Mouse (Mus musculus): ENCODE data around the gene Palb2. TPM values are rescaled to one million over a fixed set of nuclear protein-coding genes. Genes with fewer than 3 reads are reported as not detected.

The Palb2 gene
- polyA plus RNA-seq, 1 experiment from 2014 or later, result 7.5 TPM

DNA sequence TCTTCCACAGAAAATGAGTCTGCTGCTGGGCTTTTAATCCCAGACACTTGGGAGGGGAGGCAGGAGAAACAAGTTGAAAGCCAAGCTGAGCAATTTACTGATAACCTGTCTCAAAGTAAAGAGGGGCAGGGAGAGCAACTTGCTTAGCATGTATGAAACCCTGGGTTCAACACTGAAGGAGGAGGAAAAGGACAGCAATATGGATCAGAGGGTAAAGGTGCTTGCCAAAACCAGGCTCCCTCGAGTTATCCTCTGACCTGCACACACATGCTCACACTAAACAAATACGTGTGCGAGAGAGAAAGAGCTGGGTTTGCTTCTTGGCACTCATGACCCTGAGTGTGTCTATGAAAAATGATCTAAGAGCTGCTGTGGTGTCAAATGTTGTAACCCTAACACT is 34.8 kb downstream of the Palb2 start:
- H3K9ac ChIP-seq, result no peak overlapping the region
- H3K4me2 ChIP-seq, result no peak overlapping the region
- H3K27me3 ChIP-seq, result no peaks in the 10 kb centered on the region
- H3K4me3 ChIP-seq, result no peak overlapping the region
- H3K36me3 ChIP-seq, result peaks cover 56% of the 10 kb centered on the region
- 91% methylated on average over 3 of the region's 3 CpGs for WGBS
- no peak for ATAC-seq (replicated peaks; ENCODE audit: insufficient number of reproducible peaks, insufficient read depth, low FRiP score, low read depth)
- H3K9me3 ChIP-seq (replicated peaks), result no peaks in the 10 kb centered on the region
- peaks cover 25% of the 10 kb centered on the region for H3K4me1 ChIP-seq (replicated peaks)
- no peak overlapping the region for H3K27ac ChIP-seq

DNA sequence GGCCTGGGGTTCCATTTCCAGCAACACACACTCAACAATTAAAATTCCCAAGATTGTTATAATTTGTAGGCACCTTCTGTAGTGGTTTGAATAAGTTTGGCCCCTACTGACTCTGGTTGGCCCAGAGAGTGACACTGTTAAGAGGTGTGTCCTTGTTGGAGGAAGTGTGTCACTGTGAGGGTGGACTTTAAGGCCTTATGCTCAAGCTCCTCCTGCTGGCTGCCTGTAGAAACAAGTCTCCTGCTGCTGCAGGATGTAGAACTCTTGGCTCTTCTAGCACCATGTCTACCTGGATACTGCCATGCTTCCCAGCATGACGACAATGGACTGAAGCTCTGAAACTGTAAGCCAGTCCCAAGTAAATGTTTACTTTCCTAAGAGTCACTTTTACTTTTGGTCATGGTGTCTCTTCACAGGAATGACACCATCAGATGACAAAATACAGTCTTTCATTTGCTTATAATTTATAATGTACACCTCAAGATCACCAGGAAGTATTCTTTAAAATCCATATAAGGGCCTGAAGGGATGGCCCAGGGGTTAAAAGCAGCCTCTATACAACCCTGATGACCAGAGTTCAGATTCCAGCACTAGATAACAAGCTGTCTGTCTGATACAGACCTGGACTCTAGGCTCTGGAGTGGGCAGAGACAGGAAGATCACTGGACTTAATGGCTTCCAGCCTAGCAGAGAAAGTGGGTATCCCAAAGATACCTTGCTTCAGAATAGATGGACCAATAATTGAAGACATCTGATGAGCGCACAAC is 38.0 kb downstream of the Palb2 start:
- H3K4me2 ChIP-seq, result no peak overlapping the region
- peaks cover 8% of the 10 kb centered on the region for H3K4me1 ChIP-seq (replicated peaks)
- H3K9me3 ChIP-seq (replicated peaks), result no peaks in the 10 kb centered on the region
- no peak for ATAC-seq (replicated peaks; ENCODE audit: insufficient number of reproducible peaks, insufficient read depth, low FRiP score, low read depth)
- 91% methylated on average over 2 of the region's 2 CpGs for WGBS
- H3K36me3 ChIP-seq, result peaks cover 87% of the 10 kb centered on the region
- H3K27me3 ChIP-seq, result no peaks in the 10 kb centered on the region
- no peak overlapping the region for H3K27ac ChIP-seq
- no peak overlapping the region for H3K9ac ChIP-seq
- H3K4me3 ChIP-seq, result no peak overlapping the region

DNA sequence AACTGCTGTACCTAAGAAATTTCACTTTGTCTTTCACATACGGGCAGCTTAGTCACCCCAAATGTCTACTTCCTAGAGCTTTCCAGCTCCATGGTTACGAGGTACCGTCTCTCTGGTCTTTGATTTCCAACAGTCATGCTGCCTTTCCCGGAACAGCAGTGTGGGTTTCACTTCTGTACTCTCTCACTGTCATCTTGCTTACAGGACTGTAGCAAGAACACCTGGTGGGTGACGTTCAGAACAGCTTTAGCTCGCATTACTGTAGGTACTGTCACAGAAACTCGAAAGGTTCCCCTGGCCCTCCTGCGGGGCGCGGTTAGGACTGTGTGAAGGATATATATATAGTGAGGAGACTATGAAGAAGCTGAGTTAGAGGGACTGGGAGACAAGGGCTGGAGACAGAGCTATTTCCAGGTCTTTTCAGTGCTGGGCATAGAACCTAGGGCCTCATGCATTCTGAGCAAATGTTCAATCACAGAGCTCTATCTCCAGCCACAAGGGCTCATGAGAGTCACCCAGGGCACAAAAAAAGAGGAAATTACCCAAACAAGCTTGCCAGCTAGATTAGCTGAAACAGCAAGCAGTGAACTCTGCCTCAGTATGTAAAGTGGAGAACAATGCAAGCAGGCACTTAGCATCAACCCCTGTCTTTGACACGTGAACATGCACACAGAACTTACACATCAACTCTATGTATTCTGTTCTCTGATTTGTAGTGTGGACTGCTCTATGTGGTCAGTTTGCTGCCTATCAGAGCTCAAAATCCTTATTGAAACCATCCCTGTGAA is 45.4 kb downstream of the Palb2 start:
- Histone ChIP-seq H3K9me3 (replicated peaks) (no peaks in the 10 kb centered on the region), H3K4me3 (no peak overlapping the region), H3K4me2 (no peak overlapping the region), H3K9ac (no peak overlapping the region), H3K4me1 (replicated peaks) (0 out of 2 replicates have a peak, but pooled peaks cover 4% of the 10 kb centered on the region), H3K27ac (no peak overlapping the region), H3K36me3 (peaks cover 65% of the 10 kb centered on the region), H3K27me3 (no peaks in the 10 kb centered on the region)
- no peak for ATAC-seq (replicated peaks; ENCODE audit: insufficient number of reproducible peaks, insufficient read depth, low FRiP score, low read depth)
- WGBS, result 86% methylated on average over 11 of the region's 11 CpGs

DNA sequence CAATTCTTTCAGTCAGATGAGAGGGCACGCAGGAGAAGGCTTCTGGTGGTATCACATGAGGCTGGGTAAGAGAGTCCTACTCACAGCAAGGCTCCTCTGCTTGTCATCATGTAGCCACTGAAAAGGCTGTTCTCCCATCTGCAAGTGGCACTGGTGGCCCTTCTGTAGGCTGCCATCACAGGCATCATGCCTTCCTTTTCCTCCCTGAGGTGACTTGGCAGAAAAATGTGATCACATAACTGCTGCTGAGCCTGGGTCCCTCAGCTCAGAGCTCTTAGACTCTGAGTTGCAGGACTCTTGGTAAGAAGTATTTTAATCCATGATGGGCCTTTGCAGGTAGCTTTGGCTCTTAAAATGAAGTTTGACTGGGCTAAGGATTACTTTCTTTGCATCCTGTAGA is 51.7 kb downstream of the Palb2 start:
- Histone ChIP-seq H3K27me3 (no peaks in the 10 kb centered on the region), H3K27ac (no peak overlapping the region), H3K9ac (no peak overlapping the region), H3K36me3 (peaks cover 58% of the 10 kb centered on the region), H3K4me3 (no peak overlapping the region), H3K9me3 (replicated peaks) (no peaks in the 10 kb centered on the region), H3K4me2 (no peak overlapping the region), H3K4me1 (replicated peaks) (0 out of 2 replicates have a peak, but pooled peaks cover 2% of the 10 kb centered on the region)
- no peak for ATAC-seq (replicated peaks; ENCODE audit: insufficient number of reproducible peaks, insufficient read depth, low FRiP score, low read depth)
- 90% methylated on average over 1 of the region's 1 CpGs for WGBS

DNA sequence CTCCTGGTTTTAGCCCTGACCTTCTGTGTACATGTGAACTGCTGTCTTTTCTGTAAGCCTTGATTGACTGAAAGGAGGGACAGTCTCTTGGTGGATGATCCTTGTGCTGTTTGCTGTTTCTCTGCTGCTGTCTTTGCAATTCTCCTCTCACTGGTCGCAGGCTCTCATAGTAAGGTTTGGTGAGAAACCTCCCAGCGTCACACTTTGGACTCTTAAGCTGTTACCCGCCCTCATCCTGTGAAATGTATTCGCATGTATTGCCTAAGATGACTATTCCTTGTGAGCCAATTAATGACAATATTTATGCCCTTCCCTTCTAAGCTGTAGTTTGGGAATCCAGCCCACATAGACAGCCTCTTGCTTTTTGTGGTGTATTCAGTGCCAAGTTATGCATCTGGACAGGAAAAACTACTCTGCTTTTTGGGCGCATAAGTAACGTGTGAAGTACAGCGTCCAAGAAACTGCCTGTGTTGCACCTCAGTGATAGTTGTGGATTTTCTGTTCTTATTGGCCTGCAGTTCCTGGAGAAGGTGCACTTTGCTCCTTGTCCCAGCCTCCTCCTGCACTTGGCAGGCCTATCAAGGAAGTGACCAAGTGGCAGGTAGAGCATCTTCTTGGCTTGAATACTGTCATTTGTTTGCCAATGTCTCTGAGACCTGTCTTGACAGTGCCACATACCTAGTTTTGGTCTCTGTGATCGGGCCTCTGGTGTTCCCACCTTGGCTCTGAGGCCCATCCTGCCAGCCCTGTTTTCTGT is 52.8 kb downstream of the Palb2 start:
- Histone ChIP-seq H3K4me3 (no peak overlapping the region), H3K27me3 (no peaks in the 10 kb centered on the region), H3K4me1 (replicated peaks) (0 out of 2 replicates have a peak, but pooled peaks cover 2% of the 10 kb centered on the region), H3K9me3 (replicated peaks) (no peaks in the 10 kb centered on the region), H3K9ac (no peak overlapping the region), H3K27ac (no peak overlapping the region), H3K4me2 (no peak overlapping the region), H3K36me3 (peaks cover 65% of the 10 kb centered on the region)
- ATAC-seq (replicated peaks; ENCODE audit: insufficient number of reproducible peaks, insufficient read depth, low FRiP score, low read depth), result no peak
- 87% methylated on average over 8 of the region's 8 CpGs for WGBS

GRCm38 (mm10) chr7:122074374-122074773 is 58.4 kb downstream of the Palb2 start:
- peaks cover 87% of the 10 kb centered on the region for H3K36me3 ChIP-seq
- no peaks in the 10 kb centered on the region for H3K9me3 ChIP-seq (replicated peaks)
- H3K4me2 ChIP-seq, result no peak overlapping the region
- no peak for ATAC-seq (replicated peaks; ENCODE audit: insufficient number of reproducible peaks, insufficient read depth, low FRiP score, low read depth)
- WGBS, result 66% methylated on average over 3 of the region's 3 CpGs
- H3K4me1 ChIP-seq (replicated peaks), result peaks cover 9% of the 10 kb centered on the region
- H3K27me3 ChIP-seq, result no peaks in the 10 kb centered on the region
- no peak overlapping the region for H3K9ac ChIP-seq
- no peak overlapping the region for H3K27ac ChIP-seq
- no peak overlapping the region for H3K4me3 ChIP-seq

- peak; percentile 17; the same call in 1 of the 2 replicates for ATAC-seq (replicated peaks; ENCODE audit: insufficient number of reproducible peaks, insufficient read depth, low FRiP score, low read depth)
- H3K4me3 ChIP-seq, result peak overlapping the region; percentile 86
- WGBS, result under 1% methylated on average over 57 of the region's 58 CpGs
- no peaks in the 10 kb centered on the region for H3K9me3 ChIP-seq (replicated peaks)
- peaks cover 34% of the 10 kb centered on the region for H3K36me3 ChIP-seq
- H3K4me2 ChIP-seq, result peak overlapping the region; percentile 67
- H3K27me3 ChIP-seq, result no peaks in the 10 kb centered on the region
- peak overlapping the region; percentile 86 for H3K9ac ChIP-seq
- peaks cover 31% of the 10 kb centered on the region for H3K4me1 ChIP-seq (replicated peaks)
- peak overlapping the region; percentile 94 for H3K27ac ChIP-seq
Observed at GRCm38 (mm10) chr7:122067517-122068381, 65.0 kb downstream of the Palb2 start.

DNA sequence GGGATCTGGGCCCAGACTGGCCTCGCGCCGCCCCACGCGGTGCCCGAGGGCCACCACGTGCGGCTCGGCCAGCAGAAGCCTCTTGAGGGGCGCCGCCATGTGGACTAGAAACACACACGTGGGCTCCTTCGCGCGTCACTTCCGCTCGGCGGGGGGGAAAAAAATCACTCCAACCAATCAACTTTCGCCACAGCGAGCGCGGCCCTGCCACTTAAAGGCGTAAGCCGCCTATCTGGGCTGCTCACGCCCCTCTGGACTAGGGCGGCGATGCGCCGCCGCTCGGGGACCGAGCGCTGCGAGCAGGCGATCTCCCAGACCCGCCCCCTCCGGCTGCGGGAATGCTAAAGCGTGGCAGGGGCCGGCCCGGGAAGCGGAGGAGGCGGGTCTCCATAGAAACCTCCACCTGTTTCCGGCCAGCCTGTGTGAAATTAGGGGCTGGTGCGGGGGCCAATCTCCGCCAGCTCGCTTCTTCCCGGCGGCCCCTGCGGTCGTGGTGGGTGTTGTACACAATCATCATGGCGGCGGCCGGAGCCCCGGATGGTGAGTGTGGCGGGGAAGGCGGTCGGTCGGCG is 65.8 kb downstream of the Palb2 start, which contains the start of the genes Ubfd1 and Ears2:
Gene Ubfd1 (plus strand): TSS at position 231 of the 572 bp plus-strand sequence.
Gene Ears2 (minus strand): TSS at position 319 of the 572 bp plus-strand sequence.
- under 1% methylated on average over 60 of the region's 60 CpGs for WGBS

DNA sequence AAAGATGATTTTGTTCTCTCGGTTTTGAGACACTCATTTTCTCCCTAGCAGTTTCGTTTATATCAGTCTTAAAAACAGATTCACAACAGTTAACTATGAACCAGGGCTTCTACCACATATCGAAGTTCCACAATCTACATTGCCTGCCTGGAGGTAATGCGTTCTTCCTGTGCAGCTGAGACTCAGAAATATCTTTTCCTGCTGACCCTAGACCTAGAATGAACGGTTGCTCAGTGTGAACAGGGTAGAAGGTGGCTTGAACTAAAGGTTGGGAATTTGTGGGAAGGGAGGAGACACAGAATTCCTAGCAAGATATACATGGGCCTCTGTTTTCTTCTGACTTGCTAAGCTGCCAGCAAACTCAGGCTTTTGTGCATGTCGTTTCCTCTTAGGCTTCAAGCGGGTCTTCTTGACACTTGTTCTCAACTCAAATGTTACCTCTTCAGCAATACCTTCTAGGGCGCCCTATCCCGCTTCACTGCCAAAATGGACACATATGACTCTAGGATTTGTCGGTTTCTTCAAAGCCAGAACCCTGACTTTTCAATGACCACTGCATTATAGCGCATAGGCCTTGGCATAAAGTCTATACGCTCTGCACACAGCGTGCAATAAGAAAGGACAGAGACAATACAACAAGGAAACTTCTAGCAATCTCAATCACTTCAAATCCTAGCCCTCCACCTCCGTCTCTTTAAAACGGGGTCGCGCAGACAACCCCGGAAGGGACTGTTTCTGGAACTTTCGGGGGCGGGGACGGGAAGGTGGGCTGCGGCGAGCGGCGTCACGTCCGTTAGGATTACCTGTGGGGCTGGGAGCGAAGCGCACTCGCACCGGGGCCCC is 66.5 kb downstream of the Palb2 start:
- peak overlapping the region; percentile 86 for H3K4me3 ChIP-seq
- peak; percentile 56; the same call in 1 of the 2 replicates for ATAC-seq (replicated peaks; ENCODE audit: insufficient number of reproducible peaks, insufficient read depth, low FRiP score, low read depth)
- peaks cover 32% of the 10 kb centered on the region for H3K36me3 ChIP-seq
- 14% methylated on average over 31 of the region's 31 CpGs for WGBS
- peak overlapping the region; percentile 86 for H3K9ac ChIP-seq
- peaks cover 31% of the 10 kb centered on the region for H3K4me1 ChIP-seq (replicated peaks)
- no peaks in the 10 kb centered on the region for H3K27me3 ChIP-seq
- H3K4me2 ChIP-seq, result peak overlapping the region; percentile 67
- no peaks in the 10 kb centered on the region for H3K9me3 ChIP-seq (replicated peaks)
- peak overlapping the region; percentile 94 for H3K27ac ChIP-seq

More for the DNA sequence above, 65.8 kb downstream of the Palb2 start, which contains the start of the genes Ubfd1 and Ears2:
- H3K4me2 ChIP-seq, result peak within 1 kb of the TSS; percentile 67
- H3K36me3 ChIP-seq, result peaks cover 33% of the 10 kb centered on the region
- H3K4me3 ChIP-seq, result peak within 1 kb of the TSS; percentile 86
- no peaks in the 10 kb centered on the region for H3K27me3 ChIP-seq
- H3K9me3 ChIP-seq (replicated peaks), result no peaks in the 10 kb centered on the region
- H3K4me1 ChIP-seq (replicated peaks), result peaks cover 31% of the 10 kb centered on the region
- peak within 1 kb of the TSS; percentile 94 for H3K27ac ChIP-seq
- peak within 1 kb of the TSS; percentile 86 for H3K9ac ChIP-seq
- peak; percentile 99 for ATAC-seq (replicated peaks; ENCODE audit: insufficient number of reproducible peaks, insufficient read depth, low FRiP score, low read depth)
